Mouse (Mus musculus): ENCODE data around the gene Dok5.

Gene Dok5

DNA sequence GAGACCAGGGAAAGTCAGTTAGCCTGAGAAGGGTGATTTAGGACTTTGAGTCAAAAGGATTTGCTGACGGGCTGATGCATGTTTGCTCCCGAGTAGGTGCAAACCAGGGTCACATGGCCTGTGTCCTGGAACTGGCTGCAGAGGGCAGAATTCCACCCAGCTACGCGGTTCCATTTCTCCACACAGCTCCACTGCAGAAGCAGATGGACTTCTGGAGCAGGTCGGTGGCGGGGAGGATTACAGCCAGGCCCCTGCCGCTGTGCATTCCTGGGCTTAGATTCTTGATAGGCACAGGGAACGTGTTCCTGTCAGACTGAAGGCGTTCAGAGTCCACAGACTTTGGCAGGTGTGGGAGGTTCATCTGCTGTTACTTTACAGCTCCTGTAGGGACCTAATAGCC lies 131.2 kb downstream of the Dok5 start:
- DNase-seq (ENCODE audit: low spot score) = no peak

- DNase-seq (ENCODE audit: low spot score) = no peak
These were observed 131.6 kb downstream of the Dok5 start for GRCm38 (mm10) chr2:170863201-170863600.

- peak; percentile 54 for DNase-seq (ENCODE audit: low spot score)
These were observed 132.4 kb downstream of the Dok5 start for GRCm38 (mm10) chr2:170864043-170864442.

DNA sequence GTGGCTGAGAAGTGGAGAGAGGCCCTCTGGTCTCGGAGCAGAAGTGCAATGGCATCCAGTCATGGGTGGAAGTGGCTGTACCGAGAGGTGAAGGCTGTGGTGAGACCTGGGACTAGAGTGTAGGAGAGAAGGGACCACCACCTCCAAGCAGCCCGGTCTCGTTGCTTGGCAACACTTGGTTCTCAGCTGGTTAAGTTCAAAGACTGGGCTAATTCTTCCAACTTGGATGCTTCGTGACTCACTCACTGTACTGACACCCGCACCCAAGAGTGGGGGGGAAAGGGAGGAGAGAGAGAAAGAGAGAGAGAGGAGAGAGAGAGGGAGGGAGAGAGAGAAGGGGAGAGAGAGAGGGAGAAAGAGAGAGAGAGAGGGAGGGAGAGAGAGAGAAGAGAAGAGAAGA lies 133.2 kb downstream of the Dok5 start:
- DNase-seq (ENCODE audit: low spot score) = no peak

DNA sequence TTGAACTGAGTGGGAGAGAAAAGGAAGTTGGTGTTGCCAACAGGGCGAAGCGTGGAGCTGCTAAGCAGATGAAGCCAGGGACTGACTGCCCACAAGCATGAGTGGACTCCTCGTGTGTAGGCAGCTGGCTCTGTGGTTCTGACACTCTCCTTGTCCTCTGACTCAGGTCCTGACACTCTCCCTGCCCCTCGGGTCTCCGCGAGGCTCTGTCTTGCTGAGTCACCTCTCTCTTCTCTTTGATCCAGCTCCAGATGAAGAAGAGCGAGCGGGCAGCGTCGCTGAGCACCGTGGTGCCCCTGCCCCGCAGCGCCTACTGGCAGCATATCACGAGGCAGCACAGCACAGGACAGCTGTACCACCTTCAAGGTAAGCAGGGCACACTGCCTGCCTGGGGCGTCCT lies 139.0 kb downstream of the Dok5 start:
- no peak for DNase-seq (ENCODE audit: low spot score)

- DNase-seq (ENCODE audit: low spot score) = no peak
These were observed 139.9 kb downstream of the Dok5 start for GRCm38 (mm10) chr2:170871469-170871868.

DNA sequence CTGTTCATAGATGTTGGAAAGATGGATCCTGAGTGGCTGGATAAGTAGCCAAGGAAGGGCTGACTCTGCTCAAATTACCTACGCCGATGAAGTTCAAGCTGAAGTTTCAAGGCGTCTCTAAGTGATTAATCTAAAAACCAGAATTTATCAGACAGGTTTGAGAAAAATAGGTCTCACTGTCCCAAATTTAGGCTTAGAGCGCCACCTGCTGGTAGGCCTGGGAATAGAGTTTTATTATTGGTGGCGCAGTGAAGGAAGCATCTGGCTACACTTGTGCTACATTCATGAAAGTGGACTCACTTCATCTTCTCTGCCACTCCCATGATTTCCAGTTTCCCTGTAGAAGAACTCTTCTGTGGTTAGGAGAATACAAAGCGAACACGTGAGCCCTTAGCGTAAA lies 141.8 kb downstream of the Dok5 start:
- DNase-seq (ENCODE audit: low spot score) = peak; percentile 92

GRCm38 (mm10) chr2:170877515-170877914 lies 145.9 kb downstream of the Dok5 start:
- peak; percentile 88 for DNase-seq (ENCODE audit: low spot score)

- DNase-seq (ENCODE audit: low spot score) = no peak
These were observed 146.3 kb downstream of the Dok5 start for GRCm38 (mm10) chr2:170877936-170878335.

GRCm38 (mm10) chr2:170884209-170884801 lies 152.7 kb downstream of the Dok5 start:
- no peak for DNase-seq (ENCODE audit: low spot score)

GRCm38 (mm10) chr2:170887984-170888383 lies 156.4 kb downstream of the Dok5 start:
- no peak for DNase-seq (ENCODE audit: low spot score)

DNA sequence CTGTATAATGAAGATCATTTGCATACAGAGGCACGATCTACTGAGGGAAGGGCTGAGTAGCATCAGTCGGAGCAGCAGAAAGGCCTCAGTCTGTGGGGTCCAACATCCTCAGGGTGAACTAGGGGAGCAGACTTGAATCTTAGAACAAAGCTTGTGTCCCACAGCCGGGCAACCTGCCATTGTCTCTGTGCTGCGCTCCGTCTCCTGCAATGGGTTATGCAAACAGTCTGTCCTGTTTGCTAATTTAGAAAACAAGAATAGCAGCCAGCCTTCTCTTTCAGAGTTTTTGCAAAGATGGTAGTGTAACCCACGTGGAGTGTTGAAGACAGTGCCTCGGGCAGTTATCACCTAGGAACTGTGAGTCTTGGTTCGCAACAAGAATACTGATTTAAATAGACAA lies 163.5 kb downstream of the Dok5 start:
- DNase-seq (ENCODE audit: low spot score) = no peak

DNA sequence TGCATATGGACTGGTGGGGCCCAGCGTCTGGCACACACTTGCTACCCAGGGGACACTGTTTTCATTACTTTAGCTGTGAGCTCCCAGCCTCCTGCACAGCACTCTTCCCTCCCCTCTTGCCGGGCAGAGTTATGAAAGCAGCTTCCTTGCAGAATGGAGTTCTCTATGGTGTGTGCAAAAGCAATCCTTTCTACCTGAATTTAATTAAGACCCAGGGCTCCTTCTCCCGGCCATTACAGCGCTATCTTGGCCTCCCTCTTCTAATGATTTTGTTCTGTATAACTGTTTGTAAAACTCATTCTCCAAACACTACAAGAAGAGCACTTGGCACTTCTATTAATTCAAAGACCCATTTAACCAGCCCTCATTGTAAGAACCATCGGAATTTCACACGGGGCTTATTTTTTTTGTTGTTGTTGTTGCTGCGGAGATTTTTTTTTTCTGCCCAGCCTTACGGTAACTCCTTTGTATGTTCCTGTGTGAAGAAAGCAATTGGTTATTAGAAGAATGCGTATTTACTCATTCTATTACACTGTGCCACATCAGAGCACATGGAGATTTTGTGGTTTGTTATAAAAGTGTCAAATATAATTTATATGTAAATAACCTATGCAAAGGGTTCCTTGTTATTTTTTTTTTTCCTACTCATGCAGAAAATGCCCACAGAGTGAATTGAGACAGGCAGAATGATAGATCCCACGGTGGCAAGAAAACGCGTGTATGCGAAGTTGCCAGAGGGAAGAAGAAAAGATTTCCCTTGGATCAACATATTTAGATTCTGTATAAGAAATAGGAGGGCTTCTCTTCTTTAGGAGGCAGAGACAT lies 170.8 kb downstream of the Dok5 start:
- no peak for DNase-seq (ENCODE audit: low spot score)

GRCm38 (mm10) chr2:170903029-170903306 lies 171.4 kb downstream of the Dok5 start:
- DNase-seq (ENCODE audit: low spot score) = no peak

- no peak for DNase-seq (ENCODE audit: low spot score)
These were observed 171.8 kb downstream of the Dok5 start for GRCm38 (mm10) chr2:170903367-170903766.

GRCm38 (mm10) chr2:170912589-170913223 lies 181.1 kb downstream of the Dok5 start:
- peak; percentile 69 for DNase-seq (ENCODE audit: low spot score)

DNA sequence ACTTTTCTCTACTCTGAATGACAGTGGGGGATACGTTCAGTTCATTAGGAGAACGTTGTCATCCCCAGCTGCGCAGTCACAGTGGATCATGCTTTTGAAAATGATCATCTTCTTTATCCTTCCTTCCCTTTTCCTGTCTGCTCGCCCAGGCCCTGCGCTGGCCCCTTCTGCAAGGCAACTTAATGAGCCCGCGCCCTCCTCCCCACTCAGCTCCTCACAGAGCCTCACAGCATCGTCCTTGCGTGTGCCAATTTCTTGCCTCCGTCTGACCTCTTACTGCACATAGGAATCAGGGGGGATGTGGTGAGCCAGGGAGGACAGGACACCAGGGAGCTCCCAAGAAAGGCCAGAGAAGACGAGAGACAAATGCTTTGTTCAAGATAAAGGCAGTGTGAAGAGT lies 182.3 kb downstream of the Dok5 start:
- DNase-seq (ENCODE audit: low spot score) = no peak

DNA sequence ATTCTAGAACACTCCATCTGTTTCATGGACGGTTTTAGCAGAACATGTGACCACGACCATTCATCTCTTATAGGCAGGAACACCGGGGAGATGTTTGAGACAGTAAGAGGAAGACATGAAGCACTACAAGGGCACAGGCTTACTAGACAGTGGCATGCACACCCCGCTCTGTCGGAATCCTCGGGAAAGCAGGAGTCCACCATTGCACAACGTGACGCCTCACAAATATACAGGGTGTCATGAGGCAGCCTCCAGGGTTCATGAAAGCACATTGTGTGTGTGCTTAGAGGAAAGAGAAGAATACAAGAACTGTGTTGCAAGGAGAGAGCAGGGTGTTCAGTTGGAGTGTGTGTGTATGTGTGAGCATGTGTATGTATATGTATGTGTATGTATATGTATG lies 184.0 kb downstream of the Dok5 start:
- DNase-seq (ENCODE audit: low spot score) = no peak

DNA sequence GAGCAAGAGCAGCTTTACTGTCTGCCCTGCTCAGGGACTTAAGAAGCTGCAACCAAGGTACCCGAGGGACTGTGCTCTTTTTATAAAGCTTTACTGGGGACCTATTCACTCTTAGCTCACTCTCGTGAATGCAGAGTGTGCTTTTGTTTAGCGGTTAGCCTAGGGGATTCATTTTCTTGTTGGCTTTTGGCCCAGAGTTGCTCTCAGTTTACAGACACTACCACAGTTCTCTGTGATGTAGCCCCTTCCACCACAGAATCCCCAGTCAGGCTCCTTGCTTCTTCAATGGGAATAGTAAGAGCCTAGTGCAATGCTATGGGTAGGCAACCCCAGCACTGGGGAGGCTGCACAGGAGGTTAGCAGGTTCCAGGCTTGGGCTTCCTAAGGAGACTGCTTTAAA lies 190.7 kb downstream of the Dok5 start:
- no peak for DNase-seq (ENCODE audit: low spot score)

GRCm38 (mm10) chr2:170924131-170924530 lies 192.5 kb downstream of the Dok5 start:
- no peak for DNase-seq (ENCODE audit: low spot score)

DNA sequence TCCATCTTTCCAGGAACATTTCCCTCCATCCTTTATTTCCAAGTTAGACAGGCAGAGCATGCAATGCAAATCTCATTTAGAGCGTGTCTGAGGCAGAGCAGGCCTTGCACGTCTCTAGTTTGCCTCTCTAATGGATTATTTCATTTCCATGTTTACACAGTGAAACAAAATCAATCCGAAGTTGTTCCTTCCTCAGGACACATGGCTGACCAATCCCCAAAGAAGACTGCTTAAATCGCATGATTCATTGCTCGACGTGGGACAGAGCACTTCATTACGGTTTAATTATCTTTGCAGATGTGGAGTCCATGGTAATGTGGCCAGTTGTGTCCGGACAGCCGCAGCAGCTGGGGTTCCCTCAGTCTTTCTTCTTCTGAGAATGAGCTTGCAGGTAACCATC lies 194.6 kb downstream of the Dok5 start:
- no peak for DNase-seq (ENCODE audit: low spot score)

All from testis, postnatal 10 days (tissue).